Mouse (Mus musculus): ENCODE measurements at regions not wholly inside any gene's neighbourhood (a gene's known extent, or its start where the extent isn't known, plus 50 kb on each side); places are given as distances from the start of the nearest gene placed in this dataset.

DNA sequence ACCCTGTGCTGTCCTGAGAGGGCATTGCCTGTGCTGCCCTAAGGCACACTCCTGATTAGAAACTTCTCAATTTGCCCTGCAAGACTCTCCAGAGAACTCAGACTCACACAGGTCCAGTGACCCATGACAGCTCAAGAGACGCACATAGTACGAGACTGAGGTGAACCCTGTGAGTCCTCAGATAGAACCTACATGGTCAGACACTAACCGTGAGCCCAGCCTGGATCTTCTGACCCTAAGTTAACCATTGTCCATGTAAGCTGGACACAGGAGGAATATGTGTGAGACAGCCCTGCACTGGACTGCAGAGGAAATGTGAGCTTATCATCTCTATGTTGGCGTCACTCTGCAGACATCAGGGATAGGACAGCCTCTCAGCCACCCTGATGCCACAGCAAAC lies 91.4 kb upstream of the Selenok start:
- no peak for TF ChIP-seq POLR2A (IDR thresholded peaks at IDR 0.05; ENCODE audit: low read depth, low read length)
- no peak for TF ChIP-seq CTCF (conservative IDR thresholded peaks at IDR 0.05; ENCODE audit: insufficient read depth, insufficient read length, low read depth, low read length)
